Mouse (Mus musculus) thymus, adult 2 months (tissue): ENCODE results near the gene Chrnb1. TPM values are rescaled to one million over a fixed set of nuclear protein-coding genes. Genes with fewer than 3 reads are reported as not detected.

ENCODE experiments used
- DNase-seq: peaks from one replicate; pipeline ENCODE4 v3.0.0; 2021
- H3K27ac ChIP-seq: fragments of 200-500 bp; 2 replicates; pipeline ENCODE4 v1.5.1; 2012; ENCODE audit warnings: low read length, control low read depth; ENCODE audit not compliant: control insufficient read depth, insufficient read depth
- H3K27me3 ChIP-seq: fragments of 200-500 bp; 2 replicates; pipeline ENCODE4 v1.6.1; 2012; ENCODE audit warnings: mild to moderate bottlenecking, low read length, moderate library complexity, mixed read lengths; ENCODE audit not compliant: control insufficient read depth, insufficient read depth
- H3K36me3 ChIP-seq: fragments of 200-500 bp; 2 replicates; pipeline ENCODE4 v1.6.1; 2012; ENCODE audit warnings: mild to moderate bottlenecking, low read length, moderate library complexity; ENCODE audit not compliant: control insufficient read depth, insufficient read depth
- H3K4me1 ChIP-seq: fragments of 200-500 bp; replicated peaks from 2 replicates; pipeline ENCODE4 v1.6.1; 2012; ENCODE audit warnings: low read length; ENCODE audit not compliant: control insufficient read depth, insufficient read depth
- H3K4me3 ChIP-seq: fragments of 200-500 bp; 2 replicates; pipeline ENCODE4 v1.5.1; 2012; ENCODE audit warnings: mild to moderate bottlenecking, low read length, control low read depth, moderate library complexity; ENCODE audit not compliant: control insufficient read depth, insufficient read depth
- CTCF ChIP-seq: fragments of 200-500 bp; IDR thresholded peaks from 2 replicates; pipeline ENCODE4 v1.5.1; 2012; ENCODE audit warnings: mild to moderate bottlenecking, control low read depth, low read length, moderate library complexity, borderline replicate concordance; ENCODE audit not compliant: control insufficient read depth, poor library complexity, insufficient read depth; ENCODE audit errors: extremely low read depth
- POLR2A ChIP-seq: fragments of 200-500 bp; IDR thresholded peaks from 2 replicates; pipeline ENCODE4 v1.6.1; 2012; ENCODE audit warnings: mild to moderate bottlenecking, low read length, control low read depth, moderate library complexity; ENCODE audit not compliant: control insufficient read depth, poor library complexity, insufficient read depth; ENCODE audit errors: extremely low read depth
- WGBS: fragments of 180-500 bp; shearing (Covaris S2); methylation state at CpG from one replicate; pipeline ENCODE4 v1.1.7; 2018; 5-methylcytosine and 5-hydroxymethylcytosine counted together
- polyA plus RNA-seq: library from polyadenylated mRNA; depleted of rRNA; stranded (reverse); fragments of >200 nt; gene quantifications from 2 replicates; pipeline ENCODE4 v1.2.3, GENCODE M21; 2012

Gene Chrnb1
- polyA plus RNA-seq, 1 experiment: 15.7 TPM

GRCm38 (mm10) chr11:69766872-69767624, 28.7 kb downstream of the Chrnb1 start:
- no peaks in the 10 kb centered on the region for H3K36me3 ChIP-seq
- no peak for DNase-seq
- WGBS: 88% methylated on average over 13 of the region's 13 CpGs
- TF ChIP-seq POLR2A (no peak), CTCF (no peak)
- no peak overlapping the region for H3K27ac ChIP-seq
- H3K4me1 ChIP-seq: peaks cover 22% of the 10 kb centered on the region
- H3K27me3 ChIP-seq: no peaks in the 10 kb centered on the region
- no peak overlapping the region for H3K4me3 ChIP-seq

- Histone ChIP-seq H3K4me3 (peak overlapping the region; percentile 89), H3K36me3 (no peaks in the 10 kb centered on the region), H3K27me3 (no peaks in the 10 kb centered on the region), H3K4me1 (peaks cover 26% of the 10 kb centered on the region), H3K27ac (peak overlapping the region; percentile 63)
- WGBS: under 1% methylated on average over 37 of the region's 37 CpGs
- DNase-seq: peak; percentile 88
- TF ChIP-seq POLR2A (peak; percentile 12; the same call in 1 of the 2 replicates), CTCF (0 out of 2 replicates have a peak, but pooled peaks have one; percentile 10)
These were observed 29.6 kb downstream of the Chrnb1 start for GRCm38 (mm10) chr11:69766126-69766609.

GRCm38 (mm10) chr11:69765221-69766125, 30.3 kb downstream of the Chrnb1 start, which contains the start of gene Zbtb4:
TSS of gene Zbtb4 (plus strand) at chr11:69765912.
- Histone ChIP-seq H3K4me3 (peak within 1 kb of the TSS; percentile 89), H3K4me1 (peaks cover 26% of the 10 kb centered on the region), H3K36me3 (no peaks in the 10 kb centered on the region), H3K27ac (peak within 1 kb of the TSS; percentile 72), H3K27me3 (no peaks in the 10 kb centered on the region)
- WGBS: 17% methylated on average over 46 of the region's 55 CpGs
- no peak for TF ChIP-seq CTCF
- peak; percentile 15 for TF ChIP-seq POLR2A
- peak; percentile 49 for DNase-seq

- Histone ChIP-seq H3K27me3 (no peaks in the 10 kb centered on the region), H3K36me3 (no peaks in the 10 kb centered on the region), H3K27ac (no peak overlapping the region), H3K4me1 (peaks cover 31% of the 10 kb centered on the region), H3K4me3 (no peak overlapping the region)
- TF ChIP-seq CTCF (no peak), POLR2A (no peak)
- 92% methylated on average over 7 of the region's 7 CpGs for whole genome bisulfite sequencing
- no peak for DNase-seq
These were observed 32.2 kb downstream of the Chrnb1 start for GRCm38 (mm10) chr11:69763551-69763950.

- Histone ChIP-seq H3K27ac (no peak within 1 kb of the TSS), H3K27me3 (no peaks in the 10 kb centered on the region), H3K4me3 (no peak within 1 kb of the TSS), H3K36me3 (no peaks in the 10 kb centered on the region), H3K4me1 (peaks cover 20% of the 10 kb centered on the region)
- no peak for DNase-seq
- TF ChIP-seq CTCF: no peak
- no peak for TF ChIP-seq POLR2A
- 61% methylated on average over 1 of the region's 1 CpGs for WGBS
These were observed 33.9 kb downstream of the Chrnb1 start, which contains the start of gene Slc35g3 for GRCm38 (mm10) chr11:69761868-69762267. TSS of gene Slc35g3 (minus strand) at chr11:69761968.

GRCm38 (mm10) chr11:69760901-69761200, 34.9 kb downstream of the Chrnb1 start:
- Histone ChIP-seq H3K27me3 (no peaks in the 10 kb centered on the region), H3K36me3 (no peaks in the 10 kb centered on the region), H3K4me1 (peaks cover 19% of the 10 kb centered on the region), H3K27ac (no peak overlapping the region), H3K4me3 (no peak overlapping the region)
- TF ChIP-seq CTCF (no peak), POLR2A (no peak)
- DNase-seq: no peak
- 96% methylated on average over 7 of the region's 7 CpGs for WGBS
